Mouse (Mus musculus) stomach, embryonic 14.5 days (tissue): ENCODE measurements at regions not wholly inside any gene's neighbourhood (a gene's known extent, or its start where the extent isn't known, plus 50 kb on each side); places are given as distances from the start of the nearest gene placed in this dataset. TPM values are rescaled to one million over a fixed set of nuclear protein-coding genes. Genes with fewer than 3 reads are reported as not detected.

Experiments used
- ATAC-seq: fragments of 200-750 bp; cut with Nextera tagmentation; 2 replicates; pipeline ENCODE4 v1.8.0; 2017; ENCODE audit warnings: low read depth, moderate TSS enrichment; ENCODE audit not compliant: insufficient number of reproducible peaks, insufficient read depth, low FRiP score
- H3K27ac ChIP-seq: fragments of 300-500 bp; sonication (generic); 2 replicates; pipeline ENCODE4 v1.5.1; 2014; ENCODE audit warnings: mild to moderate bottlenecking, low read length, moderate library complexity, mixed read lengths
- H3K27me3 ChIP-seq: fragments of 300-500 bp; sonication (generic); 2 replicates; pipeline ENCODE4 v1.6.1; 2014; ENCODE audit warnings: low read length, control low read depth, mixed read lengths; ENCODE audit not compliant: control insufficient read depth, insufficient read depth
- H3K36me3 ChIP-seq: fragments of 300-500 bp; sonication (generic); 2 replicates; pipeline ENCODE4 v1.6.1; 2014; ENCODE audit warnings: mild to moderate bottlenecking, control low read depth, low read length, moderate library complexity, mixed read lengths; ENCODE audit not compliant: control insufficient read depth, insufficient read depth
- H3K4me1 ChIP-seq: fragments of 300-500 bp; sonication (generic); 2 replicates; pipeline ENCODE4 v1.6.1; 2014; ENCODE audit warnings: low read length, control low read depth, mixed read lengths; ENCODE audit not compliant: control insufficient read depth, insufficient read depth
- H3K4me2 ChIP-seq: fragments of 300-500 bp; sonication (generic); replicated peaks from 2 replicates; pipeline ENCODE4 v1.6.1; 2014; ENCODE audit warnings: low read depth, low read length, control low read depth
- H3K4me3 ChIP-seq: fragments of 300-500 bp; sonication (generic); 2 replicates; pipeline ENCODE4 v1.5.1; 2014; ENCODE audit warnings: low read depth, low read length, control low read depth
- H3K9ac ChIP-seq: fragments of 300-500 bp; sonication (generic); replicated peaks from 2 replicates; pipeline ENCODE4 v1.6.1; 2014; ENCODE audit warnings: low read depth, mild to moderate bottlenecking, control low read depth, low read length, moderate library complexity, mixed read lengths
- H3K9me3 ChIP-seq: fragments of 300-500 bp; sonication (generic); 2 replicates; pipeline ENCODE4 v1.6.1; 2016; ENCODE audit warnings: low read depth, low read length, control low read depth; ENCODE audit not compliant: control insufficient read depth
- WGBS: fragments of 180-500 bp; shearing (Covaris S2); extraction: QIAGEN DNeasy Blood & Tissue Kit; methylation state at CpG from one replicate; pipeline ENCODE4 v1.1.7; 2014; 5-methylcytosine and 5-hydroxymethylcytosine counted together
- microRNA-seq: library from miRNA; unstranded; fragments of <30 nt; microRNA quantifications from one replicate; pipeline ENCODE4, GENCODE M21; 2016

DNA sequence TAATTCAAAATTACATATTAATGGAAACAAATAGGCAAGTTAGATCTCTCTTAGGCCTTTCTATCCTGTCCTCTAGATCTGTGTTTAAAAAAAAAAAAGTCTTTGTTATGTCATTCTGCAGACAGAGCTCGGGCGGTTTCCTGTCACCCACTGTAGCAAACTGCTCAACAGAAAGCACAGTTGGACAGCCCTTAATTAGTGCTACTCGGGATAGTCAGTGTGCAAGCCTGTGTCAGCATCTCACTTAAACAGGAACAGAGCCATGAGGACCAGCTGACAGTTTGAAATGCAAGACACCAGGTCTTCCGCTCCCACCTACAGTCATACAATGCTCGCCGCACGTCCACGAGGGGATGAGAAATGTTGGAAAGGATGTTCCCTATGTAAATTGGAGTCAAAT lies 170.5 kb downstream of the Nr4a2 start:
- Histone ChIP-seq H3K36me3 (no peaks in the 10 kb centered on the region), H3K4me2 (no peak overlapping the region), H3K27ac (no peak overlapping the region), H3K4me1 (no peaks in the 10 kb centered on the region), H3K27me3 (no peaks in the 10 kb centered on the region), H3K9me3 (no peaks in the 10 kb centered on the region), H3K4me3 (no peak overlapping the region), H3K9ac (no peak overlapping the region)
- no peak for ATAC-seq
- 71% methylated on average over 8 of the region's 8 CpGs for WGBS

DNA sequence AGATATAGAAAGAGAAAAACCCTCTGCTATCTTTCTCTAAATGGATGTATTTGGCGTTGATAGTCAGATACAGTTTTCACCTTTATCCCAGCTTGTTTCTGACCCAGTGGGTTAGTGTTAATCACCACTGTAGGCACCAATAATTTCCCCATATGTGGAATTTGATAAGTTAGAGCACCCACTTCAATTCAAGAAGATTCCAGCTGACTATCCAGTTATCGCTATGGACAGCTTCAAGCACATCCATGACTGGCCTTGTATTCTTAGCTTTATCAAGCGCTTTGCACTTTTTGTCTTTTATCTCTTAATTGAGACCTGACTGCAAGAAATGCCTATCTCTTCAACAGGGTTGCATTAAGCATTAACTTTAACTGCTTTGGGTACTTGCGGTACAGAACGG lies 211.3 kb downstream of the Nr4a2 start:
- WGBS: 88% methylated on average over 5 of the region's 5 CpGs
- no peak for ATAC-seq
- Histone ChIP-seq H3K4me3 (no peak overlapping the region), H3K4me2 (no peak overlapping the region), H3K27ac (no peak overlapping the region), H3K9me3 (no peaks in the 10 kb centered on the region), H3K9ac (no peak overlapping the region), H3K27me3 (no peaks in the 10 kb centered on the region), H3K36me3 (no peaks in the 10 kb centered on the region), H3K4me1 (no peaks in the 10 kb centered on the region)

DNA sequence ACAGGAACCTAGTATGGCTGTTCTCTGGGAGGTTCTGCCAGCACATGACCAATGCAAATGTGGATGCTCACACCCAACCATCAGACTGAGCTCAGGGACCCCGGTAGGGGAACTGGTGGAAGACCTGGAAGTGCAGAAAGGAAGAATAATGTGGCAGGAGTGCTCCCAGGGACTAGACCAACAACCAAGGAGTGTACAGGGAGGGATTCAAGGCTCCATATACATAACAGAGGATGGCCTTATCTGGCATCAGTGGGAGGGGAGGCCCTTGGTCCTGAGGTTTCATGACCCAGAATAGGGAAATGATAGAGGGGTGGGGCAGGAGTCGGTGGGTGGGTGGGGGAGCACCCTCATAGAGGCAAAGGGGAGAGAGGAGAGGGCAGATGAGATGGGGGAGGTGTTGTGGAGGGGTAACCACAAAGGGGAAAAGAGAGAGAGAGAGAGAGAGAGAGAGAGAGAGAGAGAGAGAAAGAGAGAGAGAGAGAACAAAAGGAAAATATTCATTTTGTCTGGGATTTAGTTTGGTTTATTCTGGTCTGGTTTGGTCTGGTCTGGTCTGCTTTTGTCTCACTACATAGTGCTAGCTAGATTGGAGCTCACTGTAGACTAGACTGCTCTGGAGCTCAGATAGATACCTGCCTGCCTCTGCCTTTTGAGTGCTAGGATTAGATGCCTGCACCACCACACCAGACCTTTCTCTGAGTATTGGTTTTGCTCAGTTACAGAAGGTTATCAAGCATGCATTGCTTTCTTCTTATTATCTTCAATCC lies 214.5 kb downstream of the Nr4a2 start:
- Histone ChIP-seq H3K27ac (no peak overlapping the region), H3K9me3 (no peaks in the 10 kb centered on the region), H3K9ac (no peak overlapping the region), H3K27me3 (no peaks in the 10 kb centered on the region), H3K4me2 (no peak overlapping the region), H3K36me3 (no peaks in the 10 kb centered on the region), H3K4me3 (no peak overlapping the region), H3K4me1 (no peaks in the 10 kb centered on the region)
- WGBS: 87% methylated on average over 2 of the region's 2 CpGs
- no peak for ATAC-seq

DNA sequence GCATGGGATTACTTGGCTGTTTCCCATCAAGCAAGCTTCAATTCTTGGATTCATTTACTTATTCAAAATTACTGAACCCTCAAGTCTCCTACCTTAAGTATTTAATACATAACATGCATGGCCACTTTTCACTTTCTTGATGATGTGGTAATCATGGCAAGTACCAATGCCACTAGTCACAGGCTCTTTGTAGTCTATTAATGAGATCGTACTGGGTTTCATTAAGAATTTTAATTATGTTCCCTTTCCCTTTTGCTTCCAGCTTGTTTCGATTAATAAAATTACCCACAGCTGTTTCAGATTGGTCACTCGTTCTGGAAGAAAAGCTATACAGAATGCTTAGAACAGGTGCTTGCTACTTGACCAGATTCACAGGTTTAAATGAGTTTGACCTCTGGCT lies 238.6 kb downstream of the Nr4a2 start:
- Histone ChIP-seq H3K4me2 (no peak overlapping the region), H3K9ac (no peak overlapping the region), H3K4me1 (no peaks in the 10 kb centered on the region), H3K27ac (no peak overlapping the region), H3K36me3 (no peaks in the 10 kb centered on the region), H3K9me3 (no peaks in the 10 kb centered on the region), H3K4me3 (no peak overlapping the region), H3K27me3 (no peaks in the 10 kb centered on the region)
- ATAC-seq: no peak
- 69% methylated on average over 3 of the region's 3 CpGs for WGBS

DNA sequence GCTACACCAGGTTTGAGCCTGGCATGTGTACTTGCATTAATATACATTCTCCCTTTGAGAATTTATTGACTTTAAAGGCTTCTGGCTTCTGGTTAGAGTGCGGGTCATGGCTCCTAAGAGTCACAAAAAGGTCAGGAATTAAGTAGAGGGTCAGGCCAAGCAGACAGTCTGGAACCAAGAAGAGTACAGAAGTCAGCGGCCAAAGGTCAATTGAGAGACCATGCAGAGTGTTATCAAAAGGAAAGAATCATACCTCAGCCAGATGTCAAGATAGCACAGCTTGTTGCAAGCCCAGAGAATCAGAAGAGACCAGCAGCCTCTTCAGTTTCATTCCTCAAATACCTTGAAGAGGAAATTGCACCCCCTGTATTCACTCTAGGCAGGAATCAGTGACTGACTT lies 263.0 kb downstream of the Nr4a2 start:
- H3K4me2 ChIP-seq: no peak overlapping the region
- H3K27ac ChIP-seq: no peak overlapping the region
- no peak overlapping the region for H3K4me3 ChIP-seq
- ATAC-seq: no peak
- no peaks in the 10 kb centered on the region for H3K4me1 ChIP-seq
- H3K36me3 ChIP-seq: no peaks in the 10 kb centered on the region
- H3K9ac ChIP-seq: no peak overlapping the region
- no peaks in the 10 kb centered on the region for H3K9me3 ChIP-seq
- no peaks in the 10 kb centered on the region for H3K27me3 ChIP-seq
- 24% methylated on average over 2 of the region's 2 CpGs for WGBS

DNA sequence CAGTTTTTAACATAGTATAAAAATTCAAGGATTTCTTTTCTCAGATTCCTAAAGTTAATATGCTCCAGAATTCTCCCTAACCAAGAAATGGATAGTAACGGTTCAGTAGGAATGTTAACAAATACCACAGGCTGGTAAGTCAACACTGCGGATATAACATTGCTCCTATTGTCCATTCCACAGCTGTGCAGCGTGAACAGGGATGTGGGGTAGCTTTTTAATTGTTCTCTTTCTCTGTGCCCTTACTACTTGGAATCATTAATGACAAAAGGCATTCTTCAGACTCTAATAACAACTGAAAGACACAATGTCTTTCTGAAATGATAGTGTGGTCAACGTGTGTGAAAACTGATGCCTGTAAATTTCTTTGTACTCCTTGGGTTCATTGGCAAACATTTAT lies 303.3 kb downstream of the Nr4a2 start:
- ATAC-seq: no peak
- no peaks in the 10 kb centered on the region for H3K9me3 ChIP-seq
- no peak overlapping the region for H3K9ac ChIP-seq
- no peak overlapping the region for H3K4me3 ChIP-seq
- no peaks in the 10 kb centered on the region for H3K27me3 ChIP-seq
- no peaks in the 10 kb centered on the region for H3K4me1 ChIP-seq
- no peak overlapping the region for H3K4me2 ChIP-seq
- no peaks in the 10 kb centered on the region for H3K36me3 ChIP-seq
- 59% methylated on average over 4 of the region's 4 CpGs for WGBS
- no peak overlapping the region for H3K27ac ChIP-seq

DNA sequence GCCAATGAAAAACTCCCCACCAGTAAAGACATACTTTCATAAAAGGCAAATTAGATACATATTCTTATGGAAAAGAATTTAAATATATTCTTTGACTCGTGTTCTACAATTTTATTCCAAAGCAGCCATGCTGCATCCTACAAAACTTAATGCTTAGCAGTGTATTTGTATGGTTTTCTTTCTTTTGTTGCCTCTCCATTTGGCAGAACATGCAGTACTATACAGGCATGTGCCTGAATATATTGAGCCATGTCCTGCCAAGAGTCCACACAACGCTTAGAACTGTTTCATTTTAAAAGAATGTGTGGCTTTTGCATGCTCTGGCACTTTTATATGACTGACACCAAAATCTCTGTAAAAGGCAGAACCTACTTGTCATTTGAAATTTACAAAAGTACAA lies 339.0 kb downstream of the Nr4a2 start:
- Histone ChIP-seq H3K4me2 (no peak overlapping the region), H3K9ac (no peak overlapping the region), H3K4me1 (no peaks in the 10 kb centered on the region), H3K36me3 (no peaks in the 10 kb centered on the region), H3K27ac (no peak overlapping the region), H3K9me3 (no peaks in the 10 kb centered on the region), H3K27me3 (no peaks in the 10 kb centered on the region), H3K4me3 (no peak overlapping the region)
- WGBS: 77% methylated on average over 2 of the region's 2 CpGs
- no peak for ATAC-seq

Small RNA genes lying in the stretch of these regions (microRNA-seq; reads per million reads assigned to microRNA genes)
- gene Mir195b: not detected
